Mouse (Mus musculus) hindbrain, embryonic 13.5 days (tissue): ENCODE results near the gene Eln. TPM values are rescaled to one million over a fixed set of nuclear protein-coding genes. Genes with fewer than 3 reads are reported as not detected.

Source experiments
- ATAC-seq: fragments of 200-750 bp; cut with Nextera tagmentation; 2 replicates; pipeline ENCODE4 v1.8.0; 2017; ENCODE audit warnings: moderate TSS enrichment; ENCODE audit not compliant: low FRiP score
- H3K27ac ChIP-seq: fragments of 300-500 bp; sonication (generic); 2 replicates; pipeline ENCODE4 v1.5.1; 2015; ENCODE audit warnings: inconsistent platforms, mild to moderate bottlenecking, moderate library complexity
- H3K27me3 ChIP-seq: fragments of 300-500 bp; sonication (generic); 2 replicates; pipeline ENCODE4 v1.6.1; 2015; ENCODE audit warnings: mild to moderate bottlenecking, inconsistent platforms
- H3K36me3 ChIP-seq: fragments of 300-500 bp; sonication (generic); 2 replicates; pipeline ENCODE4 v1.6.1; 2015; ENCODE audit warnings: mild to moderate bottlenecking, inconsistent platforms
- H3K4me1 ChIP-seq: fragments of 300-500 bp; sonication (generic); replicated peaks from 2 replicates; pipeline ENCODE4 v1.6.1; 2015; ENCODE audit warnings: inconsistent platforms
- H3K4me2 ChIP-seq: fragments of 300-500 bp; sonication (generic); 2 replicates; pipeline ENCODE4 v1.6.1; 2015; ENCODE audit warnings: inconsistent platforms, mild to moderate bottlenecking, moderate library complexity
- H3K4me3 ChIP-seq: fragments of 300-500 bp; sonication (generic); 2 replicates; pipeline ENCODE4 v1.5.1; 2015; ENCODE audit warnings: mild to moderate bottlenecking, inconsistent platforms
- H3K9ac ChIP-seq: fragments of 300-500 bp; sonication (generic); 2 replicates; pipeline ENCODE4 v1.6.1; 2015; ENCODE audit warnings: mild to moderate bottlenecking, inconsistent platforms
- H3K9me3 ChIP-seq: fragments of 300-500 bp; sonication (generic); 2 replicates; pipeline ENCODE4 v1.6.1; 2016; ENCODE audit warnings: inconsistent platforms
- WGBS: fragments of 180-500 bp; shearing (Covaris S2); methylation state at CpG from one replicate; pipeline ENCODE4 v1.1.7; 2015; 5-methylcytosine and 5-hydroxymethylcytosine counted together
- polyA plus RNA-seq: library from polyadenylated mRNA; unstranded; fragments of >200 nt; fragmentation: Nextera tagmentation; extraction: Ambion mirVana; gene quantifications from 2 replicates; pipeline ENCODE4 v1.2.1, GENCODE M21; 2015

Eln gene
- polyA plus RNA-seq, result 5.7 and 7.8 TPM in 2 replicates

GRCm38 (mm10) chr5:134746890-134747511, at the start of gene Eln:
Gene Eln (minus strand): TSS chr5:134747323.
- Histone ChIP-seq H3K4me3 (peak within 1 kb of the TSS; percentile 47), H3K27me3 (peaks cover 15% of the 10 kb centered on the region), H3K36me3 (no peaks in the 10 kb centered on the region), H3K4me1 (peaks cover 19% of the 10 kb centered on the region), H3K9me3 (no peaks in the 10 kb centered on the region), H3K27ac (peak within 1 kb of the TSS; percentile 48; the same call in 1 of the 2 replicates), H3K4me2 (peak within 1 kb of the TSS; percentile 72), H3K9ac (peak within 1 kb of the TSS; percentile 72)
- WGBS, result 2% methylated on average over 19 of the region's 28 CpGs
- peak; percentile 67 for ATAC-seq

- 90% methylated on average over 15 of the region's 15 CpGs for WGBS
- Histone ChIP-seq H3K4me3 (no peak overlapping the region), H3K4me1 (peaks cover 6% of the 10 kb centered on the region), H3K27me3 (no peaks in the 10 kb centered on the region), H3K4me2 (no peak overlapping the region), H3K9ac (no peak overlapping the region), H3K27ac (no peak overlapping the region), H3K36me3 (no peaks in the 10 kb centered on the region), H3K9me3 (peaks cover 6% of the 10 kb centered on the region; the same call in 1 of the 2 replicates)
- ATAC-seq, result no peak
Measured at GRCm38 (mm10) chr5:134790080-134790995, 43.2 kb upstream of the Eln start.

- no peaks in the 10 kb centered on the region for H3K36me3 ChIP-seq
- no peak overlapping the region for H3K4me3 ChIP-seq
- peaks cover 6% of the 10 kb centered on the region for H3K4me1 ChIP-seq
- H3K27me3 ChIP-seq, result no peaks in the 10 kb centered on the region
- WGBS, result 67% methylated on average over 12 of the region's 12 CpGs
- no peak overlapping the region for H3K4me2 ChIP-seq
- no peak for ATAC-seq
- no peak overlapping the region for H3K27ac ChIP-seq
- no peak overlapping the region for H3K9ac ChIP-seq
- peaks cover 6% of the 10 kb centered on the region; the same call in 1 of the 2 replicates for H3K9me3 ChIP-seq
Measured at GRCm38 (mm10) chr5:134788237-134788636, 41.1 kb upstream of the Eln start.

- no peak for ATAC-seq
- Histone ChIP-seq H3K4me1 (peaks cover 6% of the 10 kb centered on the region), H3K27ac (peak overlapping the region; percentile 18; the same call in 1 of the 2 replicates), H3K4me3 (no peak overlapping the region), H3K36me3 (no peaks in the 10 kb centered on the region), H3K9me3 (no peaks in the 10 kb centered on the region), H3K27me3 (no peaks in the 10 kb centered on the region), H3K4me2 (no peak overlapping the region), H3K9ac (no peak overlapping the region)
- WGBS, result 41% methylated on average over 25 of the region's 25 CpGs
Measured at GRCm38 (mm10) chr5:134785691-134786371, 38.7 kb upstream of the Eln start.

- no peak overlapping the region for H3K9ac ChIP-seq
- H3K36me3 ChIP-seq, result no peaks in the 10 kb centered on the region
- ATAC-seq, result no peak
- peaks cover 9% of the 10 kb centered on the region for H3K4me1 ChIP-seq
- H3K4me3 ChIP-seq, result no peak overlapping the region
- no peaks in the 10 kb centered on the region for H3K9me3 ChIP-seq
- H3K27me3 ChIP-seq, result no peaks in the 10 kb centered on the region
- no peak overlapping the region for H3K4me2 ChIP-seq
- no peak overlapping the region for H3K27ac ChIP-seq
- 71% methylated on average over 2 of the region's 2 CpGs for WGBS
Measured at GRCm38 (mm10) chr5:134783794-134784193, 36.7 kb upstream of the Eln start.

- peaks cover 7% of the 10 kb centered on the region for H3K4me1 ChIP-seq
- no peaks in the 10 kb centered on the region for H3K36me3 ChIP-seq
- no peak overlapping the region for H3K4me3 ChIP-seq
- H3K27me3 ChIP-seq, result no peaks in the 10 kb centered on the region
- H3K4me2 ChIP-seq, result no peak overlapping the region
- no peak for ATAC-seq
- no peak overlapping the region for H3K27ac ChIP-seq
- no peaks in the 10 kb centered on the region for H3K9me3 ChIP-seq
- no peak overlapping the region for H3K9ac ChIP-seq
Measured at GRCm38 (mm10) chr5:134780963-134781362, 33.8 kb upstream of the Eln start.

- no peak for ATAC-seq
- 83% methylated on average over 2 of the region's 2 CpGs for WGBS
Measured at GRCm38 (mm10) chr5:134780146-134780545, 33.0 kb upstream of the Eln start.

GRCm38 (mm10) chr5:134776551-134776950, 29.4 kb upstream of the Eln start:
- Histone ChIP-seq H3K4me1 (0 out of 2 replicates have a peak, but pooled peaks cover 3% of the 10 kb centered on the region), H3K27ac (no peak overlapping the region), H3K9ac (no peak overlapping the region), H3K4me3 (no peak overlapping the region), H3K36me3 (no peaks in the 10 kb centered on the region), H3K4me2 (no peak overlapping the region), H3K9me3 (no peaks in the 10 kb centered on the region), H3K27me3 (no peaks in the 10 kb centered on the region)
- ATAC-seq, result no peak
- WGBS, result 91% methylated on average over 12 of the region's 12 CpGs

More at GRCm38 (mm10) chr5:134780146-134780545, 33.0 kb upstream of the Eln start:
- Histone ChIP-seq H3K36me3 (no peaks in the 10 kb centered on the region), H3K9ac (no peak overlapping the region), H3K4me3 (no peak overlapping the region), H3K27me3 (no peaks in the 10 kb centered on the region), H3K27ac (no peak overlapping the region), H3K4me2 (no peak overlapping the region), H3K9me3 (no peaks in the 10 kb centered on the region), H3K4me1 (0 out of 2 replicates have a peak, but pooled peaks cover 3% of the 10 kb centered on the region)

GRCm38 (mm10) chr5:134772522-134772921, 25.4 kb upstream of the Eln start:
- ATAC-seq, result no peak
- WGBS, result 93% methylated on average over 12 of the region's 12 CpGs

GRCm38 (mm10) chr5:134771750-134772149, 24.6 kb upstream of the Eln start:
- Histone ChIP-seq H3K27ac (no peak overlapping the region), H3K4me1 (no peaks in the 10 kb centered on the region), H3K9ac (no peak overlapping the region), H3K4me2 (no peak overlapping the region), H3K4me3 (no peak overlapping the region), H3K27me3 (no peaks in the 10 kb centered on the region), H3K36me3 (no peaks in the 10 kb centered on the region), H3K9me3 (no peaks in the 10 kb centered on the region)
- no peak for ATAC-seq
- WGBS, result 87% methylated on average over 3 of the region's 3 CpGs

More at GRCm38 (mm10) chr5:134772522-134772921, 25.4 kb upstream of the Eln start:
- Histone ChIP-seq H3K9me3 (no peaks in the 10 kb centered on the region), H3K27me3 (no peaks in the 10 kb centered on the region), H3K4me3 (no peak overlapping the region), H3K9ac (no peak overlapping the region), H3K27ac (no peak overlapping the region), H3K4me2 (no peak overlapping the region), H3K4me1 (no peaks in the 10 kb centered on the region), H3K36me3 (no peaks in the 10 kb centered on the region)

- no peak for ATAC-seq
- H3K4me2 ChIP-seq, result no peak overlapping the region
- no peaks in the 10 kb centered on the region for H3K36me3 ChIP-seq
- no peaks in the 10 kb centered on the region for H3K27me3 ChIP-seq
- no peaks in the 10 kb centered on the region for H3K9me3 ChIP-seq
- H3K4me3 ChIP-seq, result no peak overlapping the region
- no peaks in the 10 kb centered on the region for H3K4me1 ChIP-seq
- no peak overlapping the region for H3K27ac ChIP-seq
- H3K9ac ChIP-seq, result no peak overlapping the region
- WGBS, result 83% methylated on average over 7 of the region's 7 CpGs
Measured at GRCm38 (mm10) chr5:134769181-134769580, 22.1 kb upstream of the Eln start.

- Histone ChIP-seq H3K36me3 (no peaks in the 10 kb centered on the region), H3K4me1 (0 out of 2 replicates have a peak, but pooled peaks cover 3% of the 10 kb centered on the region), H3K27me3 (no peaks in the 10 kb centered on the region), H3K27ac (no peak overlapping the region), H3K4me2 (no peak overlapping the region), H3K9me3 (no peaks in the 10 kb centered on the region), H3K4me3 (no peak overlapping the region), H3K9ac (no peak overlapping the region)
- WGBS, result 83% methylated on average over 16 of the region's 16 CpGs
- ATAC-seq, result no peak
Measured at GRCm38 (mm10) chr5:134765441-134765840, 18.3 kb upstream of the Eln start.
